Mouse (Mus musculus): ENCODE results near the gene Ppm1d.

DNA sequence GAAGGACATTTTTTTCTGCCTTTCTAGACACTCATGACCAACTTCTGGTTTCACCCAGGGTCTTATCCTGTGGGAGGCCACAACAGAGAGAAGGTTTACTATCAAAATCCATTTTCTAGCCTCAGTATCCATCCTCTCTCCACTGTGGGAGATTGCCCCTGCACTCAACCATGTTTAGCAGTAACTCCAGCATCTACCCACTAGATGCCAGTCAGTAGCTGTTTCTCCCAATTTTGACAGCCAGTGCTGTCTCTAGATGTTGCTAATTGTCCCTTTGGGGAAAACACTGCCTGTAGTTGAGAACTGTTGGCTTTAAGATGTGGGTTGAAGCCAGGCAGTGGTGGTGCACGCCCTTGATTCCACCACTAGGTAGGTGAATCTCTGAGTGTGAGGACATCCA lies 32.9 kb upstream of the Ppm1d start:
- TF ChIP-seq CTCF (IDR thresholded peaks at IDR 0.05; ENCODE audit: borderline replicate concordance, control insufficient read depth, extremely low read depth, insufficient read depth, low read length, poor library complexity), result no peak
- TF ChIP-seq POLR2A (IDR thresholded peaks at IDR 0.05; ENCODE audit: control insufficient read depth, extremely low read depth, insufficient read depth, low read length, poor library complexity), result no peak

All from thymus, adult 2 months (tissue).